Mouse (Mus musculus): ENCODE results near the gene Tpk1.

Tpk1 gene

DNA sequence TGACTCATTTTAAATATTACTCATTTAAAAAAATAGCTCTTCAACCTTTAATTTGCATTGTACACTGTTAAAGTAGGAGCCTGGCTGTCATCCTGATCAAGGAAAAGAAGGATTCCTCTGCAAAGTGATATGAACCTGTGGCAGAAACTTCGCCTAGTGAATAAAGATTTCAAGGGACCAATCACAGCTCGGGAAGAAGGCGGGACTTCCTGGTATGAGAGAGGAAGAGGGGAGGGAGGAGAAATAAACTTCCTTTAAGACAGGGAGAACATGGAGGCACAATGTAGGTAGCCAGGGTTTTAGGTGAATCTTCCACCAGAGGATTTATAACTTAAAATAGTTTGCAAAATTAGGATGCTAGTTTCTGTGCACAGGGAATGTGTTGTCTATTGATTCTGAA lies 223.9 kb downstream of the Tpk1 start:
- DNase-seq (ENCODE audit: low spot score in 2 of 2), result no peak

DNA sequence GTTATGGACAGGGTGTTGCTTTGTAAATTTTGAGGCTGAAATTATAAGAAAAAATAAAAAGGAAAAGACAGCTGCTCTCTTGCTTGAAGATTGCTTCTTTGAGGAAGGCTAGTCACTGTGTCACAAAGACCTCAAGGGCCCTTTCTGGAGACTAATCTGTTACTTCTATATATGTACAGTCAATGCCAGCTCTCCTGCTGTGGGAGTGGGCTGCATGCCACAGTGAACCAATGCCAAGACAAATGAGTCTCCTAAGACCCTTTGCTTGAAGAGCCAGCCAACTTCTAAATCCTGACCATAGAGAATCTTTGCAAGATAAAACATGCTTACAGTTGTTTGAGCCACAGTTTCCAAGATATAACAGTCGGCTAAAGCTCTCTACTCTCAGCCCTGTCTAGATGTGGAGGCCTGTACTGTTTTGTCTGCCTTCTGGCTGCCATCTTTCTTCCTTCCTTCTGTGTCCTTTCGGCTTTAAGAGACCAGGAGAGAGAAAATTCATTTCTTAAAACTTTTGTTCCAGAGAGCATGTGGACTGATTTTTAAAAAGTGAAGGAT lies 230.0 kb downstream of the Tpk1 start:
- no peak for DNase-seq (ENCODE audit: low spot score in 2 of 2)

DNA sequence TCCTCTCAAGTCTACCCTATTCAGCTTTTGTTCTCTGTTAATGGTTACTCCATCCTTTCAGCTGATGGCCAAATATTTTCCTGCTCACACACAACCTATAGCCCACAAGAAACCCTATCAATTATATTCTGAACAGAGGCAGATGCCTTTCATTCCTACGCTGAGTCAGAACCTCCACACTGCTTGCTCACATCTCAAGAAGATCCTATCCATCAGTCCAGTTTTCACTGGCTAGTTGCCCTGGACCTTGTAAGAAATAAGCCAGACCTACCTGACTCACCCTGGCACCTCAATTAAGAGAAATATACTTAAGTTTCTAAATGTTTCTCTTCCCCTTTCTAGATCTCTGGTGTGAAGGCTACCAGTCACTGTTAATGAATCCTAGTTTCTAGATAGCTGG lies 231.7 kb downstream of the Tpk1 start:
- no peak for DNase-seq (ENCODE audit: low spot score in 2 of 2)

DNA sequence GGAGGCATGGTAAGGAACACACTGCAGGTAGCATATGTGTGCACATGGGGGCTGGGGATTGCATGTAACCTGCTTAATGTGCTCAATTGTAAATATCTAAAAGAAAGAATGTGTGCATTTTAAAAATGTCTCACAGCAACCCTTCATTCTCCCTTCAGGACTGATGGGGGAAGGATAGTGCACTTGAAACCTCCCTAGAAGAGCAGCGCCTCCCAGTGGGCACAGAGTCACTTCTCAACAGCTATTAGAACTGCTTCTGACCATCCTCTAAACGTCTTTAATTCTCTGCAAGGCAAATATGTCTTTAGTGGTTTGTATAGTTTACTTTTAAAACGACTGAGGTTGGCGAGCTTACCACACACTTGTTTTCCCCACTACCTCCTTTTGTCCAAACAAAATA lies 241.1 kb downstream of the Tpk1 start:
- DNase-seq (ENCODE audit: low spot score in 2 of 2), result no peak

DNA sequence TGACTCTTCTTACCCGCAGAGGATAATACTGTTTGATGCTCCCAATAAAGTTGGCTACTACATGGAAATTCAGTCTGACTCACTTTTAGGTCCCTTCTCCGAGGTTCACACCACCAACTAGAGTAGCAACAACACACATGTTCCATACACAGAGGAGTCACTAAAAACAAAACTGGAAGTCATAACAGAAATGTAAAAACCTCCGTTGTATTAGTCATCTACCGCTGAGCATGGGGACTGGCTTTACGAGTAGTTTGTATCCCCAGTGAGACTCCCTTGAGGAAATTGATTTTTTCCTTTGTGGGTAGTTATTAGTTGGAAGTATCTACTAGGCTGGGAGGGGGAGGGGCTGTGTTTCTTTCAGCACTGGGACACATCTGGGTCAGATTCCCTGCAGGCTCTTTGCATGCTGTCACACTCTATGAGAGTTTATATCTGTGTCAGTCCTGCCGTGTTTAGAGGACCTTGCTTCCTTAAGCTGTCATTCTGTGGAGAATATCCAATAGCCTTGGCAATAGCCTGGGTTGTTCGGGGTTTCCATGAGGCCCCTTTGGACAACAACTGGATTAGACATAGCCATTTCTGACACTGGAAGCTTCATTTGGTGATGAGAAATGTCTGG lies 245.6 kb downstream of the Tpk1 start:
- DNase-seq (ENCODE audit: low spot score in 2 of 2), result no peak

DNA sequence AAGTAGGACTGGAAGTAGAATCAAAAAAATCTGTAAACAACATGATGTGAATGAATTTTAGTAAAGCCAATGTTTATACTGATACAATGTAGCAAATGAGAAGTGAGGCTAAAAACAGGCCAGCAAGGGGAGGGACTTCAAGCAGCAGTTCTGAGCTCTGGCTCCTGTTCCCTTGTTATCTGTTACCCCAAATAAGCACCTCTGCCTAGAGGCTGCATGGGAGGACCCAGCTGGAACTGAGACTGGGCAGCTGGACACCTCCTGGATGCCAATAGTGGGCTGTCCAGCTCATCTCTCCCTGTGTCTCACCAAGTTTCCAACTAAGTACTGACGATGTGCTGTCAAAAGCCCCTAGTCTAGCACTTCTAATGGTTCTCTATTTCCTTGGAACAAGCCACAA lies 257.1 kb downstream of the Tpk1 start:
- DNase-seq (ENCODE audit: low spot score in 2 of 2), result no peak

DNA sequence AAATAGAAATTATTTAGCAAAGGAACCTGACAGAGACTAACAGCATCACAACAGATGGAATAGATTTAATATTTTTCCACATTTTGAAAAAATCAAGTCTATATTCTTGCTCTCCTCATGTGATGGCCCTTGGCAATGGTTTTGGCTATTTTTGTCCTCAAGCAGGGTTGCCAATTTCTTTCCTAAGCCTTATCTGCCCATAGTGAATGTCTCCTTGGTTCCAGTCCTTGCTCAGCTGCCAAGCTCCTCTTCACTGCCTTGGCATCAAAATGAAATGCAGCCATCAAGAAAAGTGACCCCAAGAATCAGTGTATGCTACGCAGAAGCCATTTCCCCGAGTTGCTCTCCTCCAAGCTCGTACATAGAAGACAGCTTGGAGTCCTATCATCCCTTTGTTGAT lies 263.0 kb downstream of the Tpk1 start:
- no peak for DNase-seq (ENCODE audit: low spot score in 2 of 2)

DNA sequence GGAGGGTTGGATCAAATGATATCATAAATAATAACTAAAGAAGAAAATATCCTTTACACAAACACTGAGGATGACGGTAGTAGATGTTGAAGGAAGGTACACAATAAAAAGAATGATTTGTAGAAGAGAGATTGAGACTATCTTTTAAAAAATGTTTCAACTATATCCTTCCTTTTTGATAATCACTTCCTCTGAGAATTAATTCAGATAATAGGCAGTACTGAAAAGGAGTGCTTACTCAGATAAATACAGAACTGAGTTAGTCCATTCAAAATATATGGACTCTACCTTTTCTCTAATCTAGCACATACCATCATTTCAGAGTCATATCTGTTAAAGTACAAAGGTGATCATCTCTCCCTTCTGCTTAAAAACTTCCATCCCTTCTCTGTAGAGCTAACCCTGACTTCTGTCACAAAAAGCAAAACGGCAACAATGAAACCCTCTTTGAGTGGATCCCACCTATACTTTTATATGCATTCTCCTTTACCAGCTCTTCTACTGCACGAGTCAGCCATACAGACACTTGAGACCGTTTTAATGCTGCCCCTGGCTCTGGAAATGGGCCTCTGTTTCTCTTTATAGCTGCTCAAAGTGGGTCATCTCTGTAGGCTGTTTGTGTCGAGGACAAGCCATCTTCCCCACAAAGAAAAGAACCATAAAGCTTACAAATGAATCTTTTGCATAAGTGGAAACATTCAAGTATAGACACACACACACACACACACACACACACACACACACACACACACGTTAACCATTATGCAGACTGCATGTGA lies 263.7 kb downstream of the Tpk1 start:
- no peak for DNase-seq (ENCODE audit: low spot score in 2 of 2)

DNA sequence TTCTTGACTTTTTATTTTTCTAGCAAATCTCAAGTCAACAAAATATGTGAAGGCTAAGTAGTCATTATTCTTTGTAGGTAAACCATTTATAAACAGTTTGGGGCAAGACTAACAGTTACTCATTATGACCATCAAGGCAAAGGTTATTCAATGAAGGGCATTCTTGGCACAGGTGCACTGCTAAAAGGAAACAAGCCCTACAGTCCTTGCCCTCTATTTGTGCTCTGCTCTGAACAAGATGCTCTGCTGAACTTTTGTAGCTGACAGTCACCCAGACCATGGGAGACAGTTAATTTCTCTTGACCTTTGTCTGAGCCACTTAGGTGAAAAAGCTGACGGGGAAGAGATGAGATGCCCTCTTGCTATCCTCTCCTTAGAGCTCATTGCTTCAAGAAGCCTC lies 269.7 kb downstream of the Tpk1 start:
- DNase-seq (ENCODE audit: low spot score in 2 of 2), result no peak

DNA sequence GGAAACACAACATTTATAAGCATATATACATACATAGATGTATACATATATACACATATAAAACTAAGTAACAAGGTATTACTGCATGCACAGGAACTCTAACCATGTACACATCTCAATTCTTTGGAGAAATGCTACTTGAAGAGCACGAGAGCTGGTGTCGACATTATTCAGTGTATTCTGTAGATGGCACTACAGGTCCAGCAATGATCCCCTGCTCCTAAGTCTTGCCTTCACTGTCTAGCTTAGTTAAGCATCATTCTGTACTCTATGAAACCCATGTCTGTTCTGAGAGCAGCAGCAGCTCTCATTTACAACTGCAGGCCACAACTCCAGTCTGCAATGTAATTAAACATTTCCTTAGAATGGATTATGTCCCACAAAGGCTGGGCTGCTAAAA lies 270.5 kb downstream of the Tpk1 start:
- no peak for DNase-seq (ENCODE audit: low spot score in 2 of 2)

DNA sequence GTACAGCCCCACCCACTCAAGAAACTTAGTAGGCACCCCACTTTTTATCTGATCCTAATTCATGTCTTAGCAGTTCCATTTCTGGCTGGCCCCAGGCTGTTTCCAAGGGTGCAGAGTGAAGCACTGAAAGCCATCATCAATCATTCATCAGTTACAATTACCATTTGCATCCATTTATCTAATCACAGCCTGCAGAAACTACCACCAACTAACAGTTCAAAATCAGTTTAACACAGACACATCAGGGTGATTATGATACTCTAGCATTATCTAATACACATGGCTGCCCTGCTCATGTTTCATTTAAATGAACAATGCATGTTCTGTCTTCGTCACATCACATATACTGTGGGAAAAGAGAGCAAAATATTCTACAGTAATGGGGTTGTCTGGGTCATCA lies 274.7 kb downstream of the Tpk1 start:
- DNase-seq (ENCODE audit: low spot score in 2 of 2), result no peak

DNA sequence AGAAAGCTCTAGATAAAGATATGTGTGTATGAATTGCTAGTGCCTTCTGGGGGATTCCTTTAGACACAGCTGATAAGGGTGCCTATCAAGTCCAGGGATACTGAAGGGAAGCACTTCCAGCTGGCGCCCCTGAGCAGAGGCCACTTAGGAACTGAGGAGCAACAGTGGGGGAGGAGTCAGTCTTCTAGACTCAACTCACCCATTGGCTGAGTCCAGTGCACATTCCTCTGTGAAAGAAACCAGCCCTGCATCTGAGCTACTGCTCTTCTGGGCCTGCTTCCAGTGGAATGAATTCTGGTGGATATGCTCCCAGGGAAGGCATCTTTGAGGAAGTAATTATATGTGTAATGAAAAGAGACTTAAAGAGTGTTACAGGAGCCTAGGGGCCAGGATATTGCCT lies 278.8 kb downstream of the Tpk1 start:
- DNase-seq (ENCODE audit: low spot score in 2 of 2), result no peak

DNA sequence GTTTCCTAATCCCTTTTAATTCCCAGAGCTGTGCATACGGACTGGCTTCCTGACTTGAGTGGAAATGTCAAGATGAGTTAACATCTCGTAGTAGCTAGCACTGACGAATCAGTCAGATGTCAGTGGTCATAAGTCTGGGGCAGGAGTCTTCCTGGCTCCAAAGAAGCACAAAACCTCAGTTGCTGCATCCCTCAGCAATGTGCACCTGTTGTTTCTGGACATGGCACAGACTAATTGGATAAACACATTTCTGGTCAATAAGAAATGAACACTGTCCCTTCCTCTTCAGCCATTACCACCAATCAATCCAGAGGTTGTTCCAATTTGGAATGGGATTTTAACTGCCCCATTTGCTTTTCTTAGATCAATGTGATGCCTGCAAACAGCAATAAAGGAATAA lies 281.2 kb downstream of the Tpk1 start:
- DNase-seq (ENCODE audit: low spot score in 2 of 2), result no peak

DNA sequence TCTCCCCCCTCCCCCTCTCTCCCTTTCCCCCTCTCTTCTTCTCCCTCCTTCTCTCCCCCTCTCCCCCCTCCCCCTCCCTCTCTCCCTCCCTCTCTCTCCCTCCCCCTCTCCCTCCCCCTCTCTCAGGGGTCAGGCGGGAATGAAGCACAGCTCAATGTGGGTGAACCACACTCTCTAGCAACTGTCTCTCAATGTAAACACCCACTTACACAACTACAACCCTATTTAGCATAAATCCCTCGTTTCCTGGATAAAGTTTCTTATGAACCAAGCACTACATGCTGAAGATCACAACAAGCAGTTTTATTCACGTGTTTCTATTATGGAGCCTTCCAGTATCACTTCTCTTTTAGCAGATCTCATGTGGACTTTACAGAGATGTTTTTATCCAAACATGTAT lies 281.8 kb downstream of the Tpk1 start:
- DNase-seq (ENCODE audit: low spot score in 2 of 2), result no peak

DNA sequence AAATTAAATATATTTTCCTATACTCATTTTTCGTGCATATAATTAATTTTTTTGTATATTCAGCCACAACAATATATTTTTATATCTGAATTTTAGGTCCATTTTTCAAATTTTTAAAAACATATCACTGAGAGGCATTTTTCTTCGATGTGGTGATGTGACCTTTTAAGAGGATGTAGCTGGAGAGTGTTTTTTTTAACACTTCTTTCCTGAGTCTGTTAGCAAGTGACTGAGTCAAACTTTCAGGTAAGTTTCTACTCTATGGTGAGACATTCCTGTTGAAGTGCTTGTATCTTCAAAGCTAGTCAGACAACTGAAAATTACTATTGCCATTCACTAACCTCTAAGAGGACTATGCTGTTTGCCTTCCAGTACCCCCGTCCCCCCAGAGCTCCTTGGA lies 283.3 kb downstream of the Tpk1 start:
- DNase-seq (ENCODE audit: low spot score in 2 of 2), result no peak

DNA sequence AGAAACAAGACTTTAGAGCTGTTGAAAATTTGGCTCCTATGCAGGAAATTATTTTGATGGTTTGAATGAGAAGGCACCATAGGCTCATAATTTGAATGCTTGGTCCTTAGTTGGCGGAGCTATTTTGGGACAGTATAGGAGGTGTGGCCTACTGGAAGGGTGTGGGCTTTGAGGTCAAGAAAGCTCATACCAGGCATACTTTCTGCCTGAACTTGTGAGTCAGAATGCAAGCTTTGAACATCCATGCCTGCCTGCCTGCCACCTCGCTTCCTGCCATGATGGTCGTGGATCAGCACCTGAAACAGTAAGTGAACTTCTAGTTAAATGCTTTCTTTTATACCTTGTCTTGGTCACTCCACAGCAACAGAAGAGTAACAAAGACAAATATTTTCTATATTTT lies 283.8 kb downstream of the Tpk1 start:
- DNase-seq (ENCODE audit: low spot score in 2 of 2), result no peak

DNA sequence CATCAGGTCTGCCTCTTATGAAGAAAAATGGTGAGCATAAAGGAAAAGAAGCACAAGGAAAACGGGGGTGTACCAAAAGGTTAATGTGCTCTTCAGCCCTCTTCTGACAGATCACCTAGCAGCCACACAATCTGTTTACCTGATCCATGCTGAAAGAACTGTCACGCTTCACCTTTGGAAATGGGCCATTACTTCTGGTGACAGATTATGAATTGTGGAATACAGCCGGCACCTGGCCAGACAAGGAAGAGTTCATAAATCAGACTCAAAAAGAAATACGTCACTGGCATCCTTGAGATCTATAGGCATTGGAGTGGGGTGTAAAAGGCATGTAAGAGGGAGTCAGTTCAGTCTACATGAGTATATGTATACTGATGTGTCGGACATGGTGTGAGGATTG lies 292.9 kb downstream of the Tpk1 start:
- DNase-seq (ENCODE audit: low spot score in 2 of 2), result no peak

DNA sequence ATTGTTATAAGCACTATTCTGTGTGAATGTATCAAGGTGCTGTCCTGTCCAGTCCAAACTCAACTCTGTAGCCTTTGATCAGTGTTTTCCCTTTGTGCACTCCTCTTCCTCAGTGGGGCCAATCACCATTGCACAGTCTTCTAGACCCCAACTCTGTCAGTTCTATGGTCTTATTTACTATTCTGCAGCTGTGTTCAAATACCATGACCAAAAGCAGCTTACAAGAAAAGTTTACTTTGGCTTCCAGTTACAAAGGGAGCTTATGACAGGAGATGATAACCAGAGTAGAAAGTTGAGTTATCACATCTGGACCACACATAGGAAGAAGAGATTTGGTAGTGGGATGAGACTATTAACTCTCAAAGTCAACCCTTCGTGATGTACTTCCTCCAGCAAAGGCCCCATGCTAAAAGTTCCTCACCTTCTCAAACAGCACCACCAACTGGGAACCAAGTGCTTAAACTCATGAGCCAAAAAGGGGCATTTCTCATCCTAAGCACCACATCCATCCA lies 298.6 kb downstream of the Tpk1 start:
- DNase-seq (ENCODE audit: low spot score in 2 of 2), result no peak

DNA sequence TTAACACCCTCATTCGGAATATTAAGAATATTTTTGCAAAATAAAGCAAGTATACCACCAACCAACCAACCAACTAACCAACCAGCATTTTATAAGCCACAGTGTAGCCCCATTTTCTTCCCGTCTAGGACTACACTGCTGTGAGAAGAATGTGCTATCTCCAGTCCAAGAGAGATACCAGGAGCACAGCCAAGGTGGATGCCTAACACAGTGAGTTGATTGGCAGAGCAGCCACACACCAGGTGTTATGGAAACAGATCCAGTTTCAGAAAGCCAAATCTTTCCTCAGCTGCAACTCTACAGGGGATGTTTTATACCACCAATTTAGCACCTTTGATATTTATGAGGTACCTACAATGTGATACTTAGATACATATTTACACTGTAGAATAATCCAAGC lies 299.1 kb downstream of the Tpk1 start:
- DNase-seq (ENCODE audit: low spot score in 2 of 2), result no peak

DNA sequence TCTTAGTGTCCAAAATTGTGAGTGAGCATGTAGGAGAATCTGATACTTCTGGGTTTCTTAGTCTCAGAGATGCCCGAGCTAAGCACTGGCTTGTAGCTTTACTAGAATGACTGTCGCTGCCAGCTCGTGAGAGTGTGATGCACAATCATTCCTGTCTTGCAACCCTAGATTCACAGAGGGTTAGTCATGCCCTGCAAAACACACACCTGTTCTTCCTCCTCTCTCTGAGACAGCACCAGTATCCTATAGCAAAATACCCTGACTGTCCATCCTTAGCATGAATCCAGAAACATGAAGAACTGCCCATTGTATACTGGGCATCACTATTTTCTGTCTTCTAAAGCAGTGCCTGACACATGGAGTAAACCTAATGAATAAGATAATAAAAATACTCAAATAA lies 302.2 kb downstream of the Tpk1 start:
- no peak for DNase-seq (ENCODE audit: low spot score in 2 of 2)

DNA sequence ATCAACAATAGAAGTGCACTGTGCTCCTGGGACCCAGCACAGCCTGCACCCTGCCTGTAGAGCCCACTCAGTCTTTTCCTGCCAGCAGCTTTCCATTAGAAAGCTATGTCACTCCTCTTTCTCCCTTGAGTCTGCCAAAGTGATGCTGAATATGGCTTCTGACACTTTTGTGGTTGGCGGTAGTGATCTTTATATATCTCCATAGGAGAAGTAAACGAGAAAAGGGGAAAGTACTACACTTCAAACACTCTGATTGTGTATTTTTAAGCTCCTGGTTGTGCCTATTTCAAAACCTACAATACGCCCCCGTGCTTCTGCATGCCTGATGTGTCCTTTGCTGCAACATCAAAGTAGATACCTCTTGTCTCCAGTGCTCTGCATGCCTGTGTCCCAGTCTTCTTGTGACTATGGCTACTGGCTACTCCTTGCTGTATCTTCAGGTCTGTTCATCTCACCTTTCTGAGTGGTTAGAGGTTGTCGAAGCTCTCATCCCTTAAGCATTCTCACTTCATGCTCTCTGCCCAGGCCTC lies 302.7 kb downstream of the Tpk1 start:
- no peak for DNase-seq (ENCODE audit: low spot score in 2 of 2)

DNA sequence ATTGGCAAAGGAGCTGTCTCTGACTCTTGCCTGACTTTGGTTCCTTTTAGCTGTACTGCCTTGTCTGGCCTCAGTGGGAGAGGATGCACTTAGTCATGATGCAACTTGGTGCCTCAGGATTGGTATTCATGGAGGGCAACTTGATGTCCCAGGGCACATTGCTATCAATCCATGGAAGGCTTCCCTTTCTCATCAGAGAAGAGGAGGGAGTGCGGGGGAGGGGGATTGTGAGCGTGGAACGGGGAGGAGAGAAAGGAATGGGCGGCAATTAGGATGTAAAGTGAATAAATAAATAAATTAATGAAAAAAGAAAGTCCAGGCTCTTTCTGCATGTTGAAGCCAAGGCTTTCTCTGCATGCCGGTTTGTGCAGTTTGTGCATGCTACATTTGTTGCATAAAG lies 304.8 kb downstream of the Tpk1 start:
- DNase-seq (ENCODE audit: low spot score in 2 of 2), result no peak

DNA sequence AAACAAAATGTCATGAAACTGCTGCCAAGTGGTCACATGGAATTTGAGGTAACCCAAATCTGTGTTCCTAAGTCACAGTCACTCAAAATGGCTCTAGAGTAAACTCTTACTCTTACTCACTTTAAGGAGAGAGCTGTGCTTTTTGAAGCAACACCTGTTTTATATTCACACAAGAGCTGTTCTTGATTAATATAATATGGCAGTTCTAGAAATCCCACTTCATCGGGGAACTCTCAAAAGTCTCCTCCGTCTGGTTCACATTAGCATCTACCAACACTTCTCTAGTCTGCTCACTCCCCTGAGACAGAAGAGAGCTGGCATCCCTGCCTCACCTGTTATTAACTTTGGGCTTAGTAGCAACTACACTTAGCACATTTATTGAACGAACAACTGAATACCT lies 305.9 kb downstream of the Tpk1 start:
- no peak for DNase-seq (ENCODE audit: low spot score in 2 of 2)

All from spleen, postnatal 36 days (tissue).